Mouse (Mus musculus) adrenal gland, postnatal 14 days (tissue): Measurements from ENCODE around the gene Gmeb2. TPM values are rescaled to one million over a fixed set of nuclear protein-coding genes. Genes with fewer than 3 reads are reported as not detected.
A peak's percentile ranks its signal among the peaks of the same experiment; 100 is the strongest.

Source experiments
- DNase-seq: peaks from one replicate; pipeline ENCODE4 v3.0.0; 2021; ENCODE audit warnings: mixed read lengths
- long read RNA-seq, 2 experiments: library from polyadenylated mRNA; stranded (forward); transcript quantifications; one replicate each; pipeline ENCODE4 v2.0.0; 2021
- total RNA-seq: library from RNA; stranded (reverse); gene quantifications from 2 replicates; pipeline ENCODE4 v1.2.3, GENCODE M21; 2021

Gene Gmeb2
- total RNA-seq = 16.4 and 17.9 TPM in 2 replicates
- long read RNA-seq, experiment 1, full-length matches to known transcripts = 2 of 3 reads
- long read RNA-seq, experiment 1, partial matches to known transcripts = 0 of 3 reads
- long read RNA-seq, experiment 1, other reads (novel, unspliced or antisense) = 1 of 3 reads
- long read RNA-seq, experiment 2, full-length matches to known transcripts = 3 of 8 reads
- long read RNA-seq, experiment 2, partial matches to known transcripts = 0 of 8 reads
- long read RNA-seq, experiment 2, other reads (novel, unspliced or antisense) = 5 of 8 reads

- DNase-seq = peak; percentile 96
Observed at GRCm38 (mm10) chr2:181287958-181288350, at the start of gene Gmeb2. TSS of gene Gmeb2 (minus strand) at chr2:181288035.

GRCm38 (mm10) chr2:181334023-181334422 is 46.2 kb upstream of the Gmeb2 start:
- DNase-seq = peak; percentile 69

- no peak for DNase-seq
Observed at GRCm38 (mm10) chr2:181332542-181332941, 44.7 kb upstream of the Gmeb2 start.

GRCm38 (mm10) chr2:181326098-181326497 is 38.3 kb upstream of the Gmeb2 start:
- DNase-seq = peak; percentile 31

GRCm38 (mm10) chr2:181322136-181322535 is 34.3 kb upstream of the Gmeb2 start:
- no peak for DNase-seq

GRCm38 (mm10) chr2:181320103-181320499 is 32.3 kb upstream of the Gmeb2 start:
- no peak for DNase-seq

- peak; percentile 92 for DNase-seq
Observed at GRCm38 (mm10) chr2:181319248-181320102, 31.6 kb upstream of the Gmeb2 start, which contains the start of gene Rtel1. TSS of gene Rtel1 (plus strand) at chr2:181319739.

- DNase-seq = peak; percentile 88
Observed at GRCm38 (mm10) chr2:181314080-181314810, 26.4 kb upstream of the Gmeb2 start, which contains the start of gene Stmn3. TSS of gene Stmn3 (minus strand) at chr2:181314500.

- DNase-seq = no peak
Observed at GRCm38 (mm10) chr2:181313344-181314079, 25.7 kb upstream of the Gmeb2 start.

GRCm38 (mm10) chr2:181313006-181313343 is 25.1 kb upstream of the Gmeb2 start:
- DNase-seq = no peak

- no peak for DNase-seq
Observed at GRCm38 (mm10) chr2:181312435-181312834, 24.6 kb upstream of the Gmeb2 start.

GRCm38 (mm10) chr2:181307144-181307804 is 19.4 kb upstream of the Gmeb2 start:
- DNase-seq = peak; percentile 67

- no peak for DNase-seq
Observed at GRCm38 (mm10) chr2:181304944-181305343, 17.1 kb upstream of the Gmeb2 start.

GRCm38 (mm10) chr2:181302041-181302440 is 14.2 kb upstream of the Gmeb2 start:
- DNase-seq = peak; percentile 59

- no peak for DNase-seq
Observed at GRCm38 (mm10) chr2:181290937-181291336, 3.1 kb upstream of the Gmeb2 start.

GRCm38 (mm10) chr2:181288691-181289090 is 856 bp upstream of the Gmeb2 start:
- DNase-seq = no peak

- DNase-seq = peak; percentile 93
Observed at GRCm38 (mm10) chr2:181287338-181287957, 387 bp downstream of the Gmeb2 start.

- DNase-seq = no peak
Observed at GRCm38 (mm10) chr2:181286629-181287337, 1.1 kb downstream of the Gmeb2 start.

GRCm38 (mm10) chr2:181279968-181280367 is 7.9 kb downstream of the Gmeb2 start:
- no peak for DNase-seq

- no peak for DNase-seq
Observed at GRCm38 (mm10) chr2:181277866-181278265, 10.0 kb downstream of the Gmeb2 start.
